Mouse (Mus musculus): ENCODE measurements around the gene Rps26.
"Not testable (repeated sequence)": the region's sequence is repeated elsewhere in the genome, so short reads cannot be mapped to it uniquely, and the experiment has no call there.

Gene Rps26

DNA sequence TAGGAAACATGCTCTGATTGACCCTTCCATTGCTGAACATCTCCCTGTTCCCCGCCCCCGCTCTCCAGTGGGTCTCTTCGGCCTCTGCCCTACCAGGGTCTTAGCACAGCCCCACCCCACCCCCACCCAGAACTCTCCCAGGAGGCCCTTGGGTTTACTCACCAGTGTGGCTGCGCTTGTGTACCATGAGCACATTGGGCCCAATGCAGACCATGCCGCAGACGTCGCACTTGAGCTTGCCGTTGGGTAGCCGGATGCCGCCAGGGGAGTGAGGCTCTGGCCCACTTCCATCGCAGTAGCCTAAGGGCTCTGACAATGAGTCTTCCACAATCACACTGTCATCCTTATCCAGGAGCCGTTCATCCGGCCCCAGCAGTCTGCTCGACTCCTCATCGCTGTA is 14.3 kb upstream of the Rps26 start:
- DNase-seq = no peak

DNA sequence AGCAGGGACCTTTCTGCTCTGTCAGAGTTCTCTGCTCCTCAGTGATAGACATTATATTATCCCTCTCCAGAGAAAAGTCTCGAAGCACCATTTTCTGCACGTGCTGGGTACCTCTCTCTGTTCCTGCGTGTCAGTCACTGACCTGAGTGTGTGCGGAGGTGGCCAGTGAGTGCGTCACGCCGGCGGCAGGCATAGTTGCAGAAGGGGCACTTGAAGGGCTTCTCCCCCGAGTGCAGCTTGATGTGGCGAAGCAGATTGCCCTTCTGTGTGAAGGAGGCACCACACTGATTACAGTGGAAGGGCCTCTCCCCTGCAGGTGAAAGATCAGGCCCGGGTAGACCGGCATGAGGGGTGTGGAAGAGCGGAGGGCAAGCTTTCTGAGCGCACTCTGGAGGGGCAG is 13.5 kb upstream of the Rps26 start:
- DNase-seq = no peak

DNA sequence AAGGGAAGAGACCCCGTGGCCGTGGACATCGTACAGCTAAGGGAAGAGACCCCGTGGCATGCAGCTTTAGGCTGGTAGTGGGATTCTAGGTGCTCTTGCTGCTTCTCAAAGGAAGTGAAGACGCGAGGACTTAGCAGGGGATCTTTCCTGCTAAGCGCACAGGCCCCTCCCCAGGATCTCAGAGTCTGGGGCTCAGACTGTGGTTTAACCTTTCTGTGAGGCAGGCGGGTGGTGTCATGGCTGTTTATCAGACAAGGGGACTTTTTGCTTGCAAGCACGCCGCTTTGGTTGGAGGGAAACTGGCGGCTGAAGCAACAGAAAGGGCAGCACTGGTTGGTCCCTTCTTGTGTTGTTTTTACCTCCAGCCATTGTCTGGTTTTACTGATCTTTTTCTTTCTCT is 10.5 kb upstream of the Rps26 start:
- DNase-seq = peak; percentile 57 to 77

DNA sequence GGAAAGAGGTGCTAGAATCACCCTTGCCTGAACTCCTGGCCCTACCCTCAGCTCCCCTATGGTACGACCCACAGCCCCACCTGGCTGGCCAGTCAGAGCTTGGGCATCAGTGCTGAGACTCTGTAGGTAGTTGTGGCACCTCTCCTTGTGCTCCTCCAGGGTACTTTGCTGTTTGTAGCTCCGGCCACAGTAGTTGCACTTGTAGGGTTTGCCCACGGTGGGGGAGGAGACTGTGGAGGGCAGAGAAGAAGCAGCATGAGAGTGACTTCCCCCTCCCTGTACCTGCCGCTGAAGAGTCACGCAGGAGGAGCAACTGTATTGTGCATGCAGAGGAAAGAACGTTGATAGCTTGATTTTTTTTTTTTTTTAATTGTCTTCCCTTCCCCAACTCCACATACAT is 10.0 kb upstream of the Rps26 start:
- peak; percentile 25 to 56 for DNase-seq

DNA sequence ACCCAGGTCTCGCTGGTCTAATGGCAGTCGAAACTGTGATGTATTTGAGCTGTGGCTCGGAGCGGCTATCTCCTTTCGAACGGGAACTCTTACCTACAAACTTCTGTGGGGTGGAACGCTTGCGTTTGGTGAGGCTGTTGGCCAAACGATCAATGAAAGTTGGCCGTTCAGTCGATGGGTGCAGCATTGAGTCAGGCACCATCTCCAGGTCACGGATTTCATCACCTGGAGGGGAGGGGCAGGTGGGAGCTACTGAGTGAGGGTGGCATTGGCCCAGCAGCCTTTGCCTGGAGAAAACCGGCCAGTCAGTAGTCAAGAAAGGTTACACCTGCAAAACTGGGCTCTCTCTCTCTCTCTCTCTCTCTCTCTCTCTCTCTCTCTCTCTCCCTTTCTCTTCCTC is 9.2 kb upstream of the Rps26 start:
- DNase-seq = no peak

DNA sequence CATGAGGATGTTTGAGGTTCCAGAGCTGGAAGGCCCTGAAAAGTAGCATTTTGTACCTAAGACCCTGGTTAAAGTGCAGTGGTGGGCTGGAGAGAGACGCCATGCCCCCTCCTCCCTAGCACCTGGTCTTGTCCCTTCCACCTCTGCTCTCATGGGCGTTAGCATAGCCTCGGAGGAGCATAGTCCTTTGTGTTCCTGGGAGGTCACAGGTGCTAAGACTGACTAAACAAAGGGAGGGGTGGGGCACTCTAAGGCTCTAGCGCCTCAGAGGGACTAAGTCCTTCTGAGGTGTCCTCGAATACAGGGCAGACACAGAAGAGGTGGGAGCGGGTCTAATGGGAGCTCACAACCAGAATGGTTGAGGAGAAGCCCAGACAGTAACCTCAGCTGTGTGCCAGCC is 5.0 kb upstream of the Rps26 start:
- no peak for DNase-seq

DNA sequence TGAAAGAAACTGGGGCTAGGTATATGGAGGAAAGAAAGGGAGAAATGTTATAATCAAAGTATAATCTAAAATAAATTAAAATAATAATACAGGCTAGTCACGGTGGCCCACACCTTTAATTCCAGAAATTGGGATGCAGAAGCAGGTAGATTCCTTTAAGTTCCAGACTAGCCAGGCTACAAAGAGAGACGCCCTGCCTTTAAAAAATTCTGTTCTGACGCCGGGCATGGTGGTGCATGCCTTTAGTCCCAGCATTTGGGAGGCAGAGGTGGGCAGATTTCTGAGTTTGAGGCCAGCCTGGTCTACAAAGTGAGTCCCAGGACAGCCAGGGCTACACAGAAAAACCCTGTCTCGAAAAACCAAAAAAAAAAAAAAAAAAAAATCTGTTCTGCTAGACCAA is 3.8 kb upstream of the Rps26 start:
- DNase-seq = not testable (repeated sequence)

DNA sequence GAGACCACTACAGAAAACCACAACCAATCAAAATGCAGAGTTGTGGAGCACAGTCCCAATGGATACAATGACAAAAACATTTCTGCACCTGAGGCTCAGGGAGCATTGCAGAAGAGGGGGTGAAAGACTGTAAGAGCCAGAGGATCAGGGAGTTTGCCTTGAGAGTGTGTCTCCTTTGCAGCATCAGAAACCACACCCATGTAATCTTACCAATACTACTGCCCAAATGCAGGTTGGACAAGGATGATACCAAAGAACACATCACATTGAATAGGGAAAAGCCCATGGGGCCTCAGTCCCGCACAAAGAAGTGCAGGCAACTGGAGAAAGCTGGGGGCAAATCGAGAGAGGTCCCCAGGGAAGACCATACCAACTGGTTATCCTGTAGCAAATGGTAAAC is 3.2 kb upstream of the Rps26 start:
- no peak for DNase-seq

DNA sequence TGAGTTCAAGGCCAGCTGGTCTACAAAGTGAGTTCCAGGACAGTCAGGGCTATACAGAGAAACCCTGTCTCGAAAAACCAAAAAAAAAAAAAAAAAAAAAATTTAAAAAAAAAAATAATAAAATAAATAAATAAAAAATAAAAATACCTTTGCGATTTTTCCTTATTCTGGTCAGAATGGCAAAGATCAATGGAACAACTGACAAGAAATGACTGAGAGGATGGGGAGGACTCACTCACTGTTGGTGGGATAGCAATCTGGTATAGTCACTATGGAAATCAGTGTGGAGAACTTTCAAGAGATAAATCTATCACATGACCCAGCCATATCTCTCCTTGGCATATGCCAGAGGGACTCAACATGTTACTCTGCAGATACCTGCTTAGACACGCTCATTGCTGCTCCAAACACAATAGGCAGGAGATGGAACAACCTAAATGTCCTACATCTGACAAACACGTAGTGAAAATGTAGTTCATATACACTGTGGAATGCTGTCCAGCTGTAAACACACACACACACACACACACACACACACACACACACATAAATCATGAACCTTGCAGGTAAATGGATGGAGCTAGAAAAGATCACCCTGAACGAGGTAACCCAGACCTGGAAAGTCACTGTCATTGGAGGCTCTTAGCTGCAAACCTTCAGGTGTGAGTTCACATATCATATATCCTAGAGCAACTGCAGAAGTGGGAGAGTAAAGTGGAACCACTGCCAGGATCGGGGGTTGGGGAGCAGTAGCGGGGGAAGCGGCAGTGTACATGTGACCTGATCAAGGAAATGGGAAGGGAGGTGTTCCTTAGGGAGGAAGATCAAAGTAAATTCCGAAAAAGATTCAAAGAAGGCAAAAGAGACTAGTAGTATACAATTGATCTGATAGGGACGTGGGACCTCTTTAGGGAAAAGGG is 1.1 kb upstream of the Rps26 start:
- DNase-seq = no peak

DNA sequence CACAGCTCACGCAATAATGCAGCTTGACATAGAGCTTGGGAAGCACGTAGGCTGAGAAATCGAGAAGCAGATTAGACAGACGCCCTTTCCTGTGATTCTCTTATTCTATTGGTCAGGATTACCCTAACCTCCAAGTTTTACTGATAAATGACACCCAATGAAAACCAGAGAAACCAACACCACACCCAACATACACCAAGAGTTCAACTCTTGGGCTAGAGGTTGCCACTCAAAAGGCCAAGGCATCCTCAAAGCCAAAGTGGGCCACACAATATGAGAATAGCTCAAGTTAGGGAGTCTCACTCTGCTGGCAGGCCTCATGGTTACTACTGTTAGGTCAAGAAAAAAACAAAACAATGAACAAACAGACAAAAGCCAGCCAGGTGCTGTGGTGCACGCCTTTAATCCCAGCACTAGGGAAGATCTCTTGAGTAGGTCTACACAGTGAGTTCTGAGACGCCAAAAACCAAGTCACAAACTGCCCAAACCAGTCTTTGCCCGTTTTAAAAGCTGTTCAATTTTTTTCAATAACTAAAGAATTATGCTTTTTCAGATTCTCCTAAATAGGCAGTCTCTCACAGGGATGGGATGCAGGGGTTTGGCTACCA is 1.2 kb downstream of the Rps26 start:
- DNase-seq = no peak

DNA sequence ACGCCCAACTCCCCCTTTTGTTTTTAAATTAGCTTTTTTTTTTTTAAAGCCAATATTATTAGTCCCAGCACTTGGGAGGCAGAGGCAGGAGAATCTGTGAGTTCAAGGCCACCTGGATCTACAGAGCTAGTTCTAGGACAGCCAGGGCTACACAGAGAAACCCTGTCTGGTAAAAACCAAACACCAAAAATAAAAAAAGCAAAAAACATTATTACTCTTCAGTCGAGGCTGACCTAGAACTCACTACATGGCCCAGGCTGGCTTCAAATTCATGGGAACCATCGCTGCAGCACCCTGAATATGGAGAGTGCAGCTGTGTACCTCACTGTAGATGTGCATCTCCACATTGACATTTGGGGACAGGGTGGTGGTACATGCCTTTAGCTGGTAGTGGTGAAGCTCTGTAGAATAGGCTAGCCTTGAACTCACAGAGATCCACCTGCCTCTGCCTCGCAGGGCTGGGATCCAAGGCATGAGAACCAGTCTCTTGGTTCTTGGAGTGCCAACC is 3.4 kb downstream of the Rps26 start:
- not testable (repeated sequence) for DNase-seq

DNA sequence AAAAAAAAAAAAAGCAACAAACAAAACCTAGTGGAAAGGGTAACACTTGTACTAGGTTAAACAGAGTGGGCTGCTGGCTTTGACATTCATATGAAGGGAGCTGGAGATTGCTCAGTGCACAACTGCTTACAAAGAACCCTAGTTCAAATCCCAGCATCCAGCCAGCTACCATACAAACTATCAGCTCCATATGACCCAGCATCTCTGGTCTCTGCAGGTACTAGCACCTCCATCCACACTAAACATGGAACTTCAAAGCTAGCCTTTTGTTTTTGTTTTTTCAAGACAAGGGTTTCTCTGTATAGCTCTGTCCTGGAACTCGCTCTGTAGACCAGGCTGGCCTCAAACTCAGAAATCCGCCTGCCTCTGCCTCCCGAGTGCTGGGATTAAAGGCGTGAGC is 3.8 kb downstream of the Rps26 start:
- DNase-seq = no peak

DNA sequence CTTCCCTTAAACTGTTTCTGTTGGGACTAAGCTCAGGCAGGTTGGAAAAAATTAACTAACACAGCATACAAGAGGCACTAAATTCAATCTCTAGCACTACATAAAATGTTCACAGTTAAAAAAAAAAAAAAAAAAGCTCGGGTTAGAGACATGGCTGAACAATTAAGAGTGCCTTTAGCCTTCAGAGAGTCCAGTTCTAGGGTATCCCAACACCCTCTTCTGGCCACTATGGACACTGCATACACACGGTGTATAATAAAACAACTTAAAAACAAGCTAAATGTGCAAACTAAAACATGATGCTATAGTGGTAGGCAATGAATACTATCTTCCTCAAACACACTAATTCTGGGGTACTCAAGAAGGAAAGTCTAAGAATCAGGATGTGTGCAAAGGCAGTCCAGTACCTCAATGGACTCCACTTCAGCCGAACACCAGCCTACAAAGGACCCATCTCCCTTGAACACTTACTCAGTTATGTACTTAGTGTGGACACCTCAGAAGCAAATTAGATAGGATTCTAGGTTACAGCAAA is 4.5 kb downstream of the Rps26 start:
- DNase-seq = no peak

DNA sequence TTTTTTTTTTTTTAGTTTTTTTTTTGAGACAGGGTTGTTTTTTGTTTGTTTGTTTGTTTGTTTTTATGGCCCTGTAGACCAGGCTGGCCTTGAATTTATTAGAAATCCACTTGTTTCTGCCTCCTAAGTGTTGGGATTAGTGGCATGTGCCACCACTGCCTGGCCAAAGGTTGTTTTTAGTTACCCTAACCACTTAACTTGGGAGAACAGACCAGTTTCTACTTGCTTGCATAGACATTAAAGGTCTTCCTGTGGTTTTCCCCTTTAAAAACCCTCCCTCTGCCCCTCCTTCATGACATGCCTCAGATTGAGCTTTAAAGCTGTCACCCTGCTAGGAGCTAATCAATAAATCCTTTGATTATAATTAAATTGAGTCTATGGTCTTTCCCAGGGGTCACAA is 6.3 kb downstream of the Rps26 start:
- no peak for DNase-seq

DNA sequence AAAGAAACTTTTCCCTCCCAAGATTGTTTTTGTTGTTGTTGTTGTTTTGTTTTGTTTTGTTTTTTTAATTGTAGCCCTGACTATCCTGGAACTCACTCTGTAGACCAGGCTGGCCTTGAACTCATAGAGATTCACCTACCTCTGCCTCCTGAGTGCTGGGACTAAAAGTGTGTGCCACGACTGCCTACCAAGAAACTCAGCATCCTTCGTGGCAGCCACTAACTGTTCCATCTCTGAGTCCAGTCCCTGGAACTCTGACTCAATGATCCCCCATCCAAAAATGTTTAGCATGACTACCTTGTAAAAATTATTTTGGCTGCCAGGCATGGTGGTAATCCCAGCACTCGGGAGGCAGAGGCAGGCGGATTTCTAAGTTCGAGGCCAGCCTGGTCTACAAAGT is 7.4 kb downstream of the Rps26 start:
- not testable (repeated sequence) for DNase-seq

DNA sequence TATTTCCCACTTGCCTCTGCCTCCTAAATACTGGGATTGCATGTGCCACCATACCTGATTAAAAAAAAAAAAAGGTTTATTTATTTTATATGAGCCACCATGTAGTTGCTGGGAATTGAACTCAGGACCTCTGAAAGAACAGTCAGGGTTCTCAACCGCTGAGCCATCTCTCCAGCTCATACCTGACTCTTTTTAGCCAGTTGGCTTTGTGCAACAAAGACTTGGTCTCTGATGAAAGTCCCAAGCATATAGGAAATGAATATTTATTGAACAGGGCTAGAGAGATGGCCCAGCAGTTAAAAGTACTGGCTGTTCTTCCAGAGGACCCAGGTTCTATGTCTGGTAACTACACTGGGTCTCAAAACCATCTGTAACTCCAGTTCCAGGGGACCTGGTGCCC is 8.0 kb downstream of the Rps26 start:
- DNase-seq = no peak

DNA sequence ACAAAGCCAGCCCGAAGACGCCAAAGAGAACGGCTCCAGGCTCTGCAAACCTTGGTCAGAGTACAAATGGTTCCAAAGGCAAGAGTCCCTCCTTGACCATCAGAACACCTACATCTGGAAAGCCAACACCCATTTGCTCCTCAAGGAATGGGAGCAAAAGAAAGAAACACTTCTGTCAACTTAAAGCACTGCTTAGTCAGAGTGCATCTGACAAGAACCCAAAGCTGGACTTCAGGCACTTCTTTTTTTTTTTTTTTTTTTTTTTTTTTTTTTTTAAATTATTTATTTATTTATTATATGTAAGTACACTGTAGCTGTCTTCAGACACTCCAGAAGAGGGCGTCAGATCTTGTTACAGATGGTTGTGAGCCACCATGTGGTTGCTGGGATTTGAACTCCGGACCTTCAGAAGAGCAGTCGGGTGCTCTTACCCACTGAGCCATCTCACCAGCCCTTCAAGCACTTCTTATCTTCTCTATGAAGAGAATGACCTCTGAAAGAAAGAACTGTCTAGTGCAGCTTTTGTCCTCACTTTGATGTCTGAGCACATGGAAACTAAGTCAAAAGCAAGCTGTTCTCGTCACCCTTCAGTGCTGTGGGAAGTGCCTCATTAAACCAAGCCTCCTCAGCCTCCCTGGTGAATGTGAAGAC is 10.6 kb downstream of the Rps26 start:
- not testable (repeated sequence) for DNase-seq

DNA sequence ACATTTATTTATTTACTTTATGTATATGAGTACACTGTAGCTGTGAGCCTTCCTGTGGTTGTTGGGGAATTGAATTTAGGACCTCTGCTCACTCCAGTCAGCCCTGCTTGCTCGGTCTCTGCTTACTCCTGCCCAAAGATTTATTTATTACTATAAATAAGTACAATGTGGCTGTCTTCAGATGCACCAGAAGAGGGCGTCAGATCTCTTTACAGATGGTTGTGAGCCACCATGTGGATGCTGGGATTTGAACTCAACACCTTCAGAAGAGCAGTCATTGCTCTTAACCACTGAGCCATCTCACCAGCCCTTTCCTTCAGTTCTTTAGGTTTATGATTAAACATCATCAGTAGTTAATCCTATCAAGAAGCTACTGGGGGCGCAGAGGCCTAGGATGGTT is 11.6 kb downstream of the Rps26 start:
- DNase-seq = no peak

DNA sequence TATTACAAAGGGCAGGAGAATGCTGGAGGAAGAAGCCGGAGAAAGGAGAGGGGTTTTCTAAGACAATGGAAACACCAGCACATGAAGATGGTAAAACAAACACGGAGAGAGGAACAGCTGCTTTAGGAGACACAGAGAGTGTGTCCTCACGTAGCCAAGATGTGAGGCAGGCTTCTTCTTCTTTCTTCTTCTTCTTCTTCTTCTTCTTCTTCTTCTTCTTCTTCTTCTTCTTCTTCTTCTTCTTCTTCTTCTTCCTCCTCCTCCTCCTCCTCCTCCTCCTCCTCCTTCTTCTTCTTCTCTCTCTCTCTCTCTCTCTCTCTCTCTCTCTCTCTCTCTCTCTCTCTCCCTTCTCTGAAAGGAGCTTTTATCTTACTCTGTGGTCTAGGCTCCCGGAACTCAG is 12.7 kb downstream of the Rps26 start:
- not testable (repeated sequence) for DNase-seq

DNA sequence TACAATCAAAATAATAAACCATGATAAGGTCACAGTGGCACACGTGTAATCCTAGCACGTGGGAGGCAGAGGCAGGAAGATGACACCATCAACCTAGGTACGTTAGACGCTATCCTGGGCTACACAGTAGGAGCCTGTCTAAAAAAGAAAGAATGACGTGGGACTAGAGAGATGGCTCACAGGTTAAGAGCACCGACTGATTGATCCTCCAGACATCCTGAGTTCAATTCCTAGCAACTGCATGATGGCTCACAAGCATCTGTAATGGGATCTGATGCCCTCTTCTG is 13.4 kb downstream of the Rps26 start:
- no peak for DNase-seq

DNA sequence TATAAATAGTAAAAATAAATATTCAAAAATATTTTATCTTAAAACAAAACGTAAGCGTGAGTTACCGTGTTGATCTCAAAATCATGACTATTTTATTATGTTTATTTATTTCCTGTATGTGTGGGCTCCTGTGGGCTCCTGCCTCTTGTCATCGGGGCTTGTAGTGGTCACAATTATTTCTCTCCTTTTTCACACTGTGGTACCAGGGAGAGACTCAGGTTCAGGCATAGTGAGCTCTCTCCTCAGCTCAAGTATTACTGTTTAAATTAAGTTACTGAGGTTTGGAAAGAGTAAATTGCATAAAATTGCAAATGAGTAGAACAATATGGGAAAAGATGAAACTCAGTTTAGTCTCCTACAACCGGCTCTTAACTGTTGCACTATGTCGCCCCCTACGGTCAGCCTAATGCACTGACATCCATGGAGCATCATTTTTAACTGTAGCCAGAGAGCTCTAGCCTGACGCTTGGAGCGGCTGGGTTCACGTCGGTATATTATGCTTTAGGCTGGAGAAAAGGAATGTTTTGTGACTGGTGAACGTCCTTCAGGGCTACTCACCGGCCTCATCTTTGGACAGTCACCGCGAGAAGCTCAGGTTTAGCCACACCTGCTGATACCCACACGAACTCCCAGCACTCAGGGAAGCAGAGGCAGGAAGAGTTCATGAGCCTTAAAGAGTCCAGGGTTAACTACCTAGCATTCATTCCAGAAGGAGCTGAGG is 14.0 kb downstream of the Rps26 start:
- peak in 1 of 2 experiments; percentile 43 for DNase-seq

DNA sequence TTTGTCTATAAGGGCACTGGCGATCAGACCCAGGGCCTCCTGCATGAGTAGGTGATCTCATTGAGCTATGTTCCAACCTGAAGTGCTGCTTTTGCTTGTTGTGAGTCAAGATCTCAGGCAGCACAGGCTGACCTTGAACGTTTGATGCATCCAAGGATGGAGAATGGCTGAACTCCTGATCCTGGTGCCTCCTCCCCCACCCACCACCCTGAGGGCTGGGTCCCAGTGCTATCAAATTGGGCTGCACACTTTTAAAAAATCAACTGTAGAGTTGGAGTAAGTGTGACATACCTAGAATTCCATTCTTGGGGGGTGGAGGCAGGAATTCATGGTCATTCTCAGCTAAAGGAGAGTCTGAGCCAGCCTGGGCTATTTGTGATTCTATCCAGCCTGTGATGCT is 20.1 kb downstream of the Rps26 start:
- no peak for DNase-seq
